Mouse (Mus musculus) lung, adult 2 months (tissue): ENCODE measurements around the gene Klrb1. TPM values are rescaled to one million over a fixed set of nuclear protein-coding genes. Genes with fewer than 3 reads are reported as not detected.
A peak's percentile ranks its signal among the peaks of the same experiment; 100 is the strongest.
"Not testable (repeated sequence)": the region's sequence is repeated elsewhere in the genome, so short reads cannot be mapped to it uniquely, and the experiment has no call there.

Experiments
- DNase-seq: peaks from one replicate; pipeline ENCODE4 v3.0.0; 2022
- H3K4me1 ChIP-seq: fragments of 200-500 bp; 2 replicates; pipeline ENCODE4 v1.6.1; 2011; ENCODE audit warnings: low read length; ENCODE audit not compliant: control insufficient read depth, insufficient read depth
- H3K4me3 ChIP-seq: fragments of 200-500 bp; replicated peaks from 2 replicates; pipeline ENCODE3; 2011; ENCODE audit warnings: low read depth, mild to moderate bottlenecking, control low read depth, low read length; ENCODE audit errors: extremely low read depth
- CTCF ChIP-seq: fragments of 200-500 bp; IDR thresholded peaks from 2 replicates; pipeline ENCODE4 v1.5.1; 2011; ENCODE audit warnings: mild to moderate bottlenecking, low read length, control low read depth; ENCODE audit not compliant: insufficient read depth
- POLR2A ChIP-seq: fragments of 200-500 bp; IDR thresholded peaks from 2 replicates; pipeline ENCODE4 v1.6.1; 2011; ENCODE audit warnings: low read depth, mild to moderate bottlenecking, control low read depth, low read length, borderline replicate concordance; ENCODE audit errors: extremely low read depth
- WGBS: fragments of 180-500 bp; shearing (Covaris S2); methylation state at CpG from one replicate; pipeline ENCODE4 v1.1.7; 2018; 5-methylcytosine and 5-hydroxymethylcytosine counted together
- polyA plus RNA-seq: library from polyadenylated mRNA; depleted of rRNA; stranded (reverse); fragments of >200 nt; gene quantifications from 2 replicates; pipeline ENCODE4 v1.2.3, GENCODE M21; 2012

The Klrb1 gene
- polyA plus RNA-seq, 1 experiment, result not detected

- TF ChIP-seq CTCF, result peak; percentile 53
- peak; percentile 67; the same call in 1 of the 2 replicates for TF ChIP-seq POLR2A
- under 1% methylated on average over 44 of the region's 44 CpGs for WGBS
- peak; percentile 91 for DNase-seq
- H3K4me1 ChIP-seq, result not testable (repeated sequence)
- H3K4me3 ChIP-seq, result peak overlapping the region; percentile 100
Measured at GRCm38 (mm10) chr6:128760416-128761143, 37.7 kb upstream of the Klrb1 start.

GRCm38 (mm10) chr6:128760016-128760415, 37.2 kb upstream of the Klrb1 start:
- H3K4me1 ChIP-seq, result not testable (repeated sequence)
- under 1% methylated on average over 22 of the region's 22 CpGs for WGBS
- DNase-seq, result peak; percentile 95
- peak overlapping the region; percentile 72 for H3K4me3 ChIP-seq

GRCm38 (mm10) chr6:128759221-128759950, 36.5 kb upstream of the Klrb1 start:
- no peak for DNase-seq
- H3K4me3 ChIP-seq, result no peak overlapping the region
- 0 out of 2 replicates have a peak, but pooled peaks cover 3% of the 10 kb centered on the region for H3K4me1 ChIP-seq
- TF ChIP-seq CTCF (no peak), POLR2A (no peak)
- 89% methylated on average over 5 of the region's 5 CpGs for WGBS

- H3K4me1 ChIP-seq, H3K4me3 ChIP-seq, DNase-seq: not testable (repeated sequence)
- 54% methylated on average over 4 of the region's 4 CpGs for WGBS
Measured at GRCm38 (mm10) chr6:128755402-128755763, 32.5 kb upstream of the Klrb1 start.

- not testable (repeated sequence) for H3K4me1 ChIP-seq, H3K4me3 ChIP-seq, DNase-seq
- 66% methylated on average over 12 of the region's 12 CpGs for WGBS
Measured at GRCm38 (mm10) chr6:128754748-128755401, 32.0 kb upstream of the Klrb1 start.

GRCm38 (mm10) chr6:128754265-128754664, 31.4 kb upstream of the Klrb1 start:
- DNase-seq, H3K4me1 ChIP-seq: not testable (repeated sequence)
- 27% methylated on average over 10 of the region's 10 CpGs for WGBS
- H3K4me3 ChIP-seq, result peak overlapping the region; percentile 16

- H3K4me1 ChIP-seq, H3K4me3 ChIP-seq: not testable (repeated sequence)
- DNase-seq, result peak; percentile 59
- WGBS, result 35% methylated on average over 8 of the region's 8 CpGs
- TF ChIP-seq CTCF, result peak; percentile 62
Measured at GRCm38 (mm10) chr6:128753610-128754224, 30.9 kb upstream of the Klrb1 start.

GRCm38 (mm10) chr6:128747006-128747405, 24.1 kb upstream of the Klrb1 start:
- WGBS, result 74% methylated on average over 6 of the region's 6 CpGs
- H3K4me1 ChIP-seq, H3K4me3 ChIP-seq, DNase-seq: not testable (repeated sequence)

GRCm38 (mm10) chr6:128737445-128737844, 14.6 kb upstream of the Klrb1 start:
- Histone ChIP-seq H3K4me3 (no peak overlapping the region), H3K4me1 (no peaks in the 10 kb centered on the region; the same call in 1 of the 2 replicates)
- no peak for DNase-seq
- TF ChIP-seq POLR2A (no peak), CTCF (no peak)
- WGBS, result 85% methylated on average over 7 of the region's 7 CpGs

GRCm38 (mm10) chr6:128736100-128736499, 13.2 kb upstream of the Klrb1 start:
- TF ChIP-seq POLR2A (no peak), CTCF (peak; percentile 66)
- H3K4me3 ChIP-seq, result no peak overlapping the region
- no peaks in the 10 kb centered on the region; the same call in 1 of the 2 replicates for H3K4me1 ChIP-seq
- DNase-seq, result peak; percentile 23
